Mouse (Mus musculus): ENCODE data around the gene Fam124a.
A peak's percentile ranks its signal among the peaks of the same experiment; 100 is the strongest.
"Not testable (repeated sequence)": the region's sequence is repeated elsewhere in the genome, so short reads cannot be mapped to it uniquely, and the experiment has no call there.

The Fam124a gene

GRCm38 (mm10) chr14:62573454-62573853, 17.9 kb downstream of the Fam124a start:
- DNase-seq (ENCODE audit: inconsistent age in 2 of 2, low spot score in 1 of 2) = no peak

GRCm38 (mm10) chr14:62574906-62575305, 19.4 kb downstream of the Fam124a start:
- DNase-seq (ENCODE audit: inconsistent age in 2 of 2, low spot score in 1 of 2) = no peak

DNA sequence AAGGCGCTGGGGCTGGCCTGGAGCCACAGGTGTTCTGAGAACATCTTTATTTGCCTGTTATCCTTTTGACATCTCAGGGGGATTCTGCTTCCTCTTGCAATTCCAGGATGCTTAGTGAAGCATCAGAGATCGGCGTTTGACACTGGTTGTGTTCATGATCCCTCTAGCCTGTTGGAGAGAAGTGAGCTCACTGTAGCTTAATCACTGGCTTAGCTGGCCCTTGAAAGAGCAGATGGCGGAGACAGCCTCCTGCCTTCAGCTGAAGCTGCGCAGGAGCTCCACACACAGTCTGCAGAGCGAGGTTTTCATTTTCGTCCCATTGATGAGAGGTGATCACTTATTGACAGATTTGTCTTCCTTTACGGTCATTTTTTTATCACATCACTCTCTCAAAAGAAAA, 20.3 kb downstream of the Fam124a start:
- no peak for DNase-seq (ENCODE audit: inconsistent age in 2 of 2, low spot score in 1 of 2)

DNA sequence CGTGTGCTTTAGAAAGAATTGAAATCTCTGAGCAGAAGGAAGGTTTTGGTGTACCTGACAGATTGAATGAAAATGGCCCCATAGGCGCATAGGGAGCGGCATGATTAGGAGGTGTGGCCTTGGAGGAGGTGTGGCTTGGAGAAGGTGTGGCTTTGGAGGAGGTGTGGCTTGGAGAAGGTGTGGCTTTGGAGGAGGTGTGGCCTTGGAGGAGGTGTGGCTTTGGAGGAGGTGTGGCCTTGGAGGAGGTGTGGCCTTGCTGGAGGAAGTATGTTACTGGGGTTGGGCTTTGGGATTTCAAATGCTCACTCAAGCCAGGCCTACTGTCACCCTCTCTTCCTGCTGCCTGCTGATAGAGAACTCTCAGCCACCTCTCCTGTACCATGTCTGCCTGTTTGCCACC, 25.4 kb downstream of the Fam124a start:
- DNase-seq (ENCODE audit: inconsistent age in 2 of 2, low spot score in 1 of 2) = no peak

GRCm38 (mm10) chr14:62581768-62582167, 26.2 kb downstream of the Fam124a start:
- no peak for DNase-seq (ENCODE audit: inconsistent age in 2 of 2, low spot score in 1 of 2)

- no peak for DNase-seq (ENCODE audit: inconsistent age in 2 of 2, low spot score in 1 of 2)
Measured at GRCm38 (mm10) chr14:62584637-62585036, 29.1 kb downstream of the Fam124a start.

DNA sequence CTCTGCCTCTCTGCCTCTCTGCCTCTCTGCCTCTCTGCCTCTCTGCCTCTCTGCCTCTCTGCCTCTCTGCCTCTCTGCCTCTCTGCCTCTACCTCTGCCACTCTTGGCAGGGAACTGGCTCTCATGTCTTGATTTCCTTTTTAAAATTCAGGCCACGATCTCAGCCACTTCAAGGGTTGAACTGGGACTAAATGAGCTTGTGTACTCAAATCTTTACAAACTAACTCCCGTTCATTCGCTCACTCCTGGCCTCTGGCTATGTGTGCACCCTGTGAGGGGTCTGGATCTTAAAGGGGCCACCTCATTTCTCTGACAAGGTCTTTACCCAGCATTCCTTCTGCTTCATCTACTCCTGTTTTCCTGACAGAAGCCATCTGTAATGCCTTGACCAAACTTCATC, 29.8 kb downstream of the Fam124a start:
- DNase-seq (ENCODE audit: inconsistent age in 2 of 2, low spot score in 1 of 2) = no peak

GRCm38 (mm10) chr14:62600109-62600522, 44.6 kb downstream of the Fam124a start:
- no peak for DNase-seq (ENCODE audit: inconsistent age in 2 of 2, low spot score in 1 of 2)

GRCm38 (mm10) chr14:62602271-62602670, 46.7 kb downstream of the Fam124a start:
- DNase-seq (ENCODE audit: inconsistent age in 2 of 2, low spot score in 1 of 2) = no peak

DNA sequence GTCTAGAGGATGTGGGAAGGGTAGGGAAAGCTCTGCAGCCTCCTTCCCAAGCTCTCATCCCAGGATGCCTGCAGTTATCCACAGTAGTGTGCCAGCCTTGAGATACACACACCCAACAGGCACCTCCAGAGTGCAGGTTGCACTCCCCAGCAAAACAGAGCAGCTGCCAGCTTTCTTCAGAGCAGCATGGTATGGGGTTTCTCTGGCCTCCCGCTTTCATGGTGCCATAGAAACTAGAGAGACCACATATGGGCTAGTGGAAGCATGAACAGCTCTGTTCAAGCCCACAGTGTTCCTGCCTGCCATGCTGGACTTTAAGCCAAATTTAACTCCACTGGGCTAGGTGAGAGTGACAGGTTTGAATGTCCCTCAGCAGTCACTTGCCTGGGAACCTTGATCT, 47.3 kb downstream of the Fam124a start:
- no peak for DNase-seq (ENCODE audit: inconsistent age in 2 of 2, low spot score in 1 of 2)

- DNase-seq (ENCODE audit: inconsistent age in 2 of 2, low spot score in 1 of 2) = peak; percentile 10 to 40
Measured at GRCm38 (mm10) chr14:62607791-62608196, 52.3 kb downstream of the Fam124a start.

GRCm38 (mm10) chr14:62609904-62610303, 54.4 kb downstream of the Fam124a start:
- DNase-seq (ENCODE audit: inconsistent age in 2 of 2, low spot score in 1 of 2) = no peak

DNA sequence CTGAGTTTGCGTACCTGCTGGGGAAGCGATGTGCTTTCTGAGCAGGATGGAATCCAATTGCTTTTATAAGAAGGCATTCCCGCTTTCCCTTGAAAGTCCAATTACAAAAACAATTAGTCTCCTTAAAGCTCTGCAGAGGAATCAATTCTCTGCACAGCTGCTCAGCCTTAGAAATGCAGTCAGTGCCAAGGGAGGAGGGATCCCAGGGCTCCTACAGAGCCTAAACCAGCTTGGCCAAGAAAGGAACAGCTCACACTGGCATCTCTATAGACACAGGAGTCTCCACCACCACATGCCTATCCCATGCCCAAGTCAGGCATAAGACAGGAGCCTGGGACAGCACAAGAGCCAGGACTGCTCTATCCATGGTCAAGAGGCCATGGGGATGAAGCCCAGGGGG, 66.9 kb downstream of the Fam124a start:
- DNase-seq (ENCODE audit: inconsistent age in 2 of 2, low spot score in 1 of 2) = no peak

- no peak for DNase-seq (ENCODE audit: inconsistent age in 2 of 2, low spot score in 1 of 2)
Measured at GRCm38 (mm10) chr14:62627951-62628350, 72.4 kb downstream of the Fam124a start.

DNA sequence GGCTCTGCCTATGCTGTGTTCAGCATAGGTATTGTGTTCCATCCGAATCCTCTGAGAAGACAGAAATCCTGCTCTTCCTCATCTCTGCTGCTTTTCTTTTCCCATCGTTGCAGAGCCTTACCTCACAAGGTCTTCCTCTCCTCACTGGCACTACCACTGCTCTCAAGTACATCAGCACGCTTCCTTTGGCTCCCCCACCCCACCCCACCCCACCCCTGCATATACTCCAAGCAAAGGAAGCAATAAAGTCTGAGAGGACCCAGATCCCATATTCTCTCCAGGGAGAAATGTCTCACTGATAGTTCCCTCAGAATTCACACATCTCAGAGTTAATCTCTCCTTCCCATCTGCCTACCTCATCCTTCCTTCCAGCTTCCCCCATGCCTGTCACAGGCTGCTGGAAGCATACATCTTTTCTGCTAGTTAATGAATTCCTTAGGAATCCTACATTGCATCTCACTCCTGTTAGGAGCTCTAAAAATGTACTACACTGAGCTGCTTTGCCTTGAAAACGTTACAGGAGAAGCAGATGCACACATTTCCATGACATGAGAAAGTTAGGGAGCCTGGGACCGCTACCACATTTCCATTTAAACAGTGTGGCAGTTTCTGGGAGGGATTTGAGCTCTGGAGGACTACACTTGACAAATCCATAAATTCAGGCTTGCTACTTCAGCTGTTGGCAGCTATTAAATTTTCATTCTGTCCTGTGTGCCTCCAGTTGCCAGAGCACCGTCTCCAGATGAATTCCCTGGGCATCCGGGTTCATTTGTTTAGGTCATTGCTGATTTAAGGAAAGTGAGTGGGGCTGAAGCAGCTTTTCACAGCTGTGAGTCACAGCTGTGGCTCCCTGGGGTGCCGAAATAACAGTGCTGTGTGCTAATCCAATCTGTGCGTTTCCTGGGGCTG, 82.2 kb downstream of the Fam124a start:
- DNase-seq (ENCODE audit: inconsistent age in 2 of 2, low spot score in 1 of 2) = no peak

DNA sequence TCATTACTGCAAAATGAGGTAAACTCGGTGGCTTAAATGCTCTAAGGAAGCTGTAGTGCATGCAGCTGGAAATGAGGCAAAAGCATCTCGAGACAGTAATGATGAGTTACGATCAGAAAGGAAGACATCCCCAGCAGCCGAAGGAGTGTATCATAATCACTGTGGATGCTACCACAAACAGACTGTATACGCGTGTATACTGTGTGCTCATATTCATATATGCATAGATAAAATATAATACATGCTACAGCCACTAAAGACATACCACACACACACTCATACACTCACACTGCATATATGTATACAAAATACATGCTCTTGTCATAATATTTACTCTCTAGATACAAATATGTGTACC, 82.8 kb downstream of the Fam124a start:
- no peak for DNase-seq (ENCODE audit: inconsistent age in 2 of 2, low spot score in 1 of 2)

DNA sequence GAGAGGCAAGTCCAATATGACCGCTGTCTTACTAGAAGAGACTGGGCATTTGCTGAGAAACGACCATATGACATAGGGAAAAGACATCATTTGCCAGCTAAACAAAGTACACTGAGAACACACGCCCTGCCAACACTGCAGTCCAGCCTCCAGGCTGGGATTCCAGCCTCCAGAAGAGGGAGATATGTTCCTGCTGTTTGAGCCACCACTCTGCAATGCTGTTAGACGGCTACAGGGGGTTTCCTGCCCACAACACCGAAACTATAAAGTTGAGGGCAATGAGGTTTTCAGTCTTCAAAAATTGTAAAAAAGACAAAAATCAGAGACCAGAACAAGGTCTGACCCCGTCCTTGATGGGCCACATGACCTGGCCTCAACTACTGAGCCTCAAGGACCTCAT, 83.6 kb downstream of the Fam124a start:
- DNase-seq (ENCODE audit: inconsistent age in 2 of 2, low spot score in 1 of 2) = peak; percentile 43 to 76

GRCm38 (mm10) chr14:62639551-62639950, 84.0 kb downstream of the Fam124a start:
- peak in 1 of 2 experiments; percentile 25 for DNase-seq (ENCODE audit: inconsistent age in 2 of 2, low spot score in 1 of 2)

DNA sequence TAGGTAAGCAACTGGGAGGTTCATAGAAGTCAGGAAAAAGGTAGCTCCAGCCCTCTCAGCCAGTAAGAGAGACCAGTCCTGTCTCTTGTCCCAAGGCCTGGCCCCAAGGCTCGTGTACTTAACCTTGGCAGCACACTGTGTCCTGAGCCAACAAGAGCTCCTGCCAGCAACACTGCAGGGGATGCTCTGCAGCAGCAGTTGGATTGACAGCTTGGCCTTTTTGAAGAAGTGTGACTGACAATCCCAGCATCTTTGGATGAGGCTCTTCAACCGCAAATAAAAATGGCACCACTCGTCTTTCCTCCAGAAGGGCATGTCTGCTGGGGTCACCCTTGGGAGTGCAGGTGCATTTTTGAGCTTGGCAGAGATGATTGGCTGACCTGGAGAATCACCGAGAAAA, 84.9 kb downstream of the Fam124a start:
- peak in 1 of 2 experiments; percentile 19 for DNase-seq (ENCODE audit: inconsistent age in 2 of 2, low spot score in 1 of 2)

GRCm38 (mm10) chr14:62642368-62642767, 86.8 kb downstream of the Fam124a start:
- not testable (repeated sequence) for DNase-seq (ENCODE audit: inconsistent age in 2 of 2, low spot score in 1 of 2)

- no peak for DNase-seq (ENCODE audit: inconsistent age in 2 of 2, low spot score in 1 of 2)
Measured at GRCm38 (mm10) chr14:62648405-62648804, 92.9 kb downstream of the Fam124a start.

- DNase-seq (ENCODE audit: inconsistent age in 2 of 2, low spot score in 1 of 2) = no peak
Measured at GRCm38 (mm10) chr14:62650376-62650775, 94.8 kb downstream of the Fam124a start.

GRCm38 (mm10) chr14:62651771-62652170, 96.2 kb downstream of the Fam124a start:
- DNase-seq (ENCODE audit: inconsistent age in 2 of 2, low spot score in 1 of 2) = no peak
